Mouse (Mus musculus) adrenal gland, postnatal 25 days (tissue): Measurements from ENCODE around the gene Slit3. TPM values are rescaled to one million over a fixed set of nuclear protein-coding genes. Genes with fewer than 3 reads are reported as not detected.

Source experiments
- DNase-seq: peaks from one replicate; pipeline ENCODE4 v3.0.0; 2021; ENCODE audit warnings: mixed read lengths
- total RNA-seq: library from RNA; stranded (reverse); gene quantifications from 2 replicates; pipeline ENCODE4 v1.2.3, GENCODE M21; 2021

Slit3 gene
- total RNA-seq, 1 experiment from 2014 or later: 40.6 TPM

- no peak for DNase-seq
Observed at GRCm38 (mm10) chr11:35469940-35470339, 348.9 kb downstream of the Slit3 start.

GRCm38 (mm10) chr11:35470853-35471252 is 349.8 kb downstream of the Slit3 start:
- DNase-seq: no peak

DNA sequence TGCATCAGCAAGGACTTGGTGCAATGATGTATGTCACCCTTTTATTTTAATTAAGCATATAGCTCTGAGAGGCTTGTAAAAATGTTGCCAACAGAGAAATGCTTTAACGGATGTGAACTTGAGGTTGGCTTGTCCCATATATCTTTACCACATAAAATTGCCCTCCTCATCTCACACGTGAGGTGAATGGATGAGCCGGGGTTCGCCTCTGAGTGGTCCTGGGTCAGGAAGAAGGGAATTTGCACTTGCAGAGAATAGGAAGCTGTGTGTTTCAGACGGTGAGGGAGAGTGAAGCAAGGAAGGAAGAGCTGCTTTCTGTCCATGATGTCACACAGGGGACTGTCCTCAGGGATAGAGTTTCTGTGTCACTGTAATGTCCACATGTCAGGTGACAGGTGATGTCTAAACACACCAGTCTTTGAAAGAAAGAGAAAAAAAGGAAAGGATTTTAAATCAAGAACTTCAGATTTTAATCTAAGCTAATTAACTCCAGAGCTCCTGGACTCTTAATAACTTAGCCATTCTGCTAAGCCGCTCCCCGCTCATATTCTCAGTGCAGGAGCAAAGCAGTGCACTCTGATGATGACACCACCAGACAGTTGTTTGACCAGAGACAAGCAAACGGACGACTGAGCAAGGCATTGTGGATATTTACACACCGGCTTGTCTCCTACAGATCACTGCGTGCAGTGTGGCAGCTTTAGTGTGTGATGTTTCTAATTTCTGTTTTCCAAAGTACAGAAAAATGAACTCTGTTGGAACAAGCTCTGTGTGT is 352.0 kb downstream of the Slit3 start:
- no peak for DNase-seq

- no peak for DNase-seq
Observed at GRCm38 (mm10) chr11:35473617-35473996, 352.6 kb downstream of the Slit3 start.

DNA sequence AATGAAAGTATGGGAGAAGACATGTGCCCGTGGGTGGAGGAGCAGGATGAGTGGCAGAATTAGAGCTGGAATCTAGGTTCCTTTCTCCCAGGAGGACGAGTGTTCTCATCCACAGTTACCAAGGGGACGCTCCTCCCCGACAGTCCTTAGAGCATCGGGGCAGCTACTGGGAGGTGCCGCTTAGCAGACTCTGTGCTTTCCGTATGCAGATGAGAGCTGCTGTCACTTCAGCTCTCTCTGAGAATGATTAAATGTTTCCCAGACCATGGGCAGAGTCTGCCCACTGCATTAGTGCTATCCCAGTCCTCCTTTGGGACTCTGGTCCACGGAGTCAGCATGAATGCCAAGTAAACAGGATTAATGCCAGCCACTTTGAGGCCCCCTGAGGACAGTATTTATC is 359.1 kb downstream of the Slit3 start:
- no peak for DNase-seq

DNA sequence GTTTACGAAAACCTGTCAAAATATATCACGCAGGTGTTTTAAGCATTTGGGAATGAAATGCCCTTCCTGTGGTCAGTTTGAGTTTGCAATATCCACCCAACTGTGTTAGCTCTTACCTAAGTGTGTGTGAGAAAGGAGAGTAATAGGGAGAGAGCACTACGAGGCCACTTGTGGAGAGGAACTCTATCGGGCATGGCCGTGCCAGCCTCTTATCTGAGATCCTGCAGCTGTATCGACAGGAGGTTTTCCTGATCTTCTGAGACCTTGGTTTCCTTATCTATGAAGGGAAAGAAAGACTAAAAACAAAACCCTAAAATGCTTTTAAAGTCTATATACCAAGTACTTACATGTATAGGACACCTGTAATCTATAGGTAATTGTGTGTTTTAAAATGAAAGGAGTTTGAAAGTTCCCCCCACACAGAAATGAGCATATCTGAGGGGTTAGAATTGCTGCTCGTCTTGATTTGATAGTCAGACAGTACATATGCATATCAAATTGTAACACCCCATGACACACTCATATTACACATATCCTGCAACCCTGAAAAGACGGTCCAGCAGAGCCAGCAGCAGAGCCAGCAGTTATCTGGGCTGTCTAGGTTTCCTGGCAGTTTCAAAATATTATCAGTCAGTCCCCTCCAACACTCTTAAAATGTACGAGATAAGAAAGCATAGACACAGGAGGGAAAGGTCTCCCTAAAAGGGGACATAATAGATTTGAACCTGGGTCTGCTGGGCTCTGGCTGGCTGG is 360.8 kb downstream of the Slit3 start:
- no peak for DNase-seq

DNA sequence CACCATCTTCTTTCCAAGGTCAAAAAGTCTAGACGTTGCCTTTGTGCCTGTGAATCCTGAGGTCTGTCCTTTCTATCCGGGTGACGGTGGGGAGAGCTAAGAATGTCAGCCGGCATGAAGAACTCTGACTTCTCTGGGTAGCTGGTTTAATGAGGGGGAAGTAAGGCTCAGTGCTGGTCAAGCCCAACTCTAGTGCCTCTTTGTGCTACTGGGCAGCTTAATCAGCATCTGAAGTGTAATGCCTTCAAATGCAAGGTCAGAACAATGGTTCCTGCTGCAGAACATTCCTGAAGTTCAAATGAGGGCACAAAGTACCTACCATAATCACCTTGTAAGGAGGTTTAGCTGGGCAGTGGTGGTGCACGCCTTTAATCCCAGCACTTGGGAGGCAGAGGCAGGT is 366.9 kb downstream of the Slit3 start:
- DNase-seq: no peak

DNA sequence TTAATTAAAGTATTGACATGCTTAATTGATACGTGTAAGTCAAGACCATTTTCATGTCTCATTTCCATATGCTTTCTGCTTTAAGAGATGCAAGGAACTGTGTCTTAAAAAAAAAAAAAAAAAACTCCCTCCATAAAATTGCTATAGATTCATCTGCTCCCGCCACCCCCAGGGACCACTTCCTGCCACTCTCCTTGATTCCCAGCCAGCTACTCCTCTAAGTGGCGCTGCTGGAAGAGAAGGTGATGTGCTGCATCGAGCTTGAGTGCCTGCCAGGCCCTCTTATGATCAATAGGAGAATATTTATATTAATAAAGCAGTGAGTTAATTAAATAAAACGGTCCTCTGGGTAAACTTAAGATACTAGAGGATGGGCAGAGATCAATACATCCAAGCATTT is 370.7 kb downstream of the Slit3 start:
- no peak for DNase-seq

DNA sequence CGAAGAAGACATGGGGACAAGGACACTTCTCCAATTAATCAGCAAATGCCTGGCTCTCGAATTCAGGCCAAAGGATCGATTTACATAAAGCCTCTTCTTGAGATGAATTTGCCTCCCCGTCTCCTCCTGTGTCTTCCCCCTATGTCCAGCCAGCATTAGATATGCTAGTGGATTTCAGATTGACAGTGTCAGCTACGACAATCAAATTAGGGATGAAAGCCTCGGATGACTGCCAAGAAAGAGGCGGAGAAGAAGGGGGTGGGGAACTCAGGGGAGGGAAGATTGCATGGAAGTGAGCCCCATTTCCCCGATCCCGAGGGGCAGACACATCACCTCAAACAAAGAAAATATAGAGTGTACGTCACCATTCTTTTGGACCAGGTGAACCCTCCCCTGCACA is 375.9 kb downstream of the Slit3 start:
- DNase-seq: no peak

- no peak for DNase-seq
Observed at GRCm38 (mm10) chr11:35497961-35498360, 376.9 kb downstream of the Slit3 start.

- no peak for DNase-seq
Observed at GRCm38 (mm10) chr11:35502128-35502527, 381.1 kb downstream of the Slit3 start.

- DNase-seq: no peak
Observed at GRCm38 (mm10) chr11:35504051-35504450, 383.0 kb downstream of the Slit3 start.

DNA sequence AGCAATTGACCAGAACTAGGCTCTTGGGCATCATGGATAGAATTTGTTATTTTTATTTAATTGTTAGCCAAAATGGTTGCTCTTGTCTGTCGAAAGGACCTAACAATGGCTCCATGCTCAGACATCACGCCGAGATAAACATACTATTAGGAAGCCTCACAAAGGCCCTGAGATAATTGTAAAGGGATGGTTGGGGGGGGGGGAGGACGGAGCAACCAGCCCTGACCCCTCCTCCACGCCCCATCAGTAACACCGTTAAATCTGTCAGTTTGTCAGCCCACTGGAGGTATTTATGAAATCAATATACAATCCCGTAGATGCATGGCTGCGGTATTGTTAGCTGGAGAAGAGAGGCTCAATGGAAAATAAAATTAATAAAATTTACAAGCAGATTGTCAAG is 383.9 kb downstream of the Slit3 start:
- DNase-seq: no peak

DNA sequence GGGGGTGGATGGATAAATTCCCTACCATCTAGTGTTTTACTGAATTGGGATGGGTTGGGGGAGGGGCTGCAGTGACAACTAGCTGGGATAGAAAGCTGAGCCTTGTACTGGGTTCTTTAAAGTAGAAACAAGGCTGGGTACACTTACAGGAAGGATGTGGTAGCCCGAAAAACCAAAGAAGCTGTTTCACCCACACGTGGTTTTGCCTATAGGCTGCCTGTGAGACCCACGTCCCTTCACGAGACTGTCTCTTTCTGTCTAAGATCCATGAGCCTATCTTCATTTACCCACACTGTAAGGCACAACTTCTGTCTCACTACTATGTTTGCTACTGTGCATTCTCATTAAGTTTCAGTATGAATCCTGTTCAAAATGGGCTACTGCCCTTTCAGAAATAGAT is 384.3 kb downstream of the Slit3 start:
- no peak for DNase-seq

- DNase-seq: no peak
Observed at GRCm38 (mm10) chr11:35505817-35506216, 384.8 kb downstream of the Slit3 start.

DNA sequence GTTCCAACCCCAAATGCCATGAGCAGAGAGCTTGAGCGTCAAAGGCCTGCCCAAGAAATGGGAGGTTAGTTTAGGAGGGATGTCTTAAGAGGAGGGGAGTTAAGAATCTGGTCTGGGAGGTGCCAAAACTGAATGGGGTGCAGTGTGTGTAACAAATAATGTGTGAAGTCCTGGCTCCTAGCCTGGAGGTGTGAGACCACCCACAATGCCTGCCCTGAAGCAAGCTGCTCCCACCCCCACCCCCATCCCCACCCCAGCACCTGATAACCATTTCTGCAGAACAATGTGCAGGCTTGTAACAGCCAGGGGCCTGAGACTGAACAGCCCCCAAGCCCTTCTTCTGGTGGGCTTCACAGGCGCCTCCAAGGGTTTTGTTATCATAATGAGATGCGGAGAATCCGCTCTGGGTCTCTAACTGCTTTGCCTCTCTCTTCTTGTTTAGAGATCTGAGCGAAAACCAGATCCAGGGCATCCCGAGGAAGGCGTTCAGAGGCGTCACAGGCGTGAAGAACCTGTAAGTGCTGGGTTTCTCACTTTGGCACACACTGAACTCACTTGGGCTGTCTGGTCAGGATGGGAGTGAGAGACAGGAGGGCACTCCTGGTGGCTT is 386.9 kb downstream of the Slit3 start:
- no peak for DNase-seq

- DNase-seq: no peak
Observed at GRCm38 (mm10) chr11:35512686-35513085, 391.7 kb downstream of the Slit3 start.

GRCm38 (mm10) chr11:35513343-35513742 is 392.3 kb downstream of the Slit3 start:
- DNase-seq: no peak

DNA sequence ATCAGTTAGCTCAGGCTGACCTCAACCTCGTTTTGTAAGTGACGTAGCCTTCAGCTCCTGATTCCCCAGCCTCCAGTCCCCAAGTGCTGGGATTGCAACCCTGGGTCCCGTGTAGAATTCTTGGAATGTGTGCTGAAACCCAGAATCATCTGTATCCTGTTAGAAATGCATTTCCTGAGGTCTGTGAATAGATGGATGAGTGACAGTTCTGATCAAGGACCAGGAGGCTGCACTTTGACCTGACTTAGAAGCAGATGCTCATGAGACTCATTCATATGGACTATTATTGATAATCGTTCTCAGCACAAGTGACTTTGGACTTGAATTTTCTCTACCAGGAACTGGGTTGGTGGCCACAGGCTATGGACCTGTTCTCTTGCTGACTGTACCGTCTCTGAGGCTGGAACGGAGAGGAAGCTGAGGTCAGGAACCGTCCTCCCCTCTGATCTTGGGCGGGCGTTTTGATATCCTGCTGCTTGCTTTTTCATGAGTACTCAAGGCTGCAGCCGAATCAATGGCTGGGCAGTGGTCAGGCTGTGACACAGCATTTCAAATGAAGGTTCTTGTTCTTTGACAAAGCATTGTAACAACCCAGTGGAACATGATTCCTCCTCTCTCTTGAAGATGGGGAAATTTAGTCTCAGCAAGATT is 401.9 kb downstream of the Slit3 start:
- DNase-seq: no peak

- DNase-seq: no peak
Observed at GRCm38 (mm10) chr11:35523773-35524172, 402.7 kb downstream of the Slit3 start.

DNA sequence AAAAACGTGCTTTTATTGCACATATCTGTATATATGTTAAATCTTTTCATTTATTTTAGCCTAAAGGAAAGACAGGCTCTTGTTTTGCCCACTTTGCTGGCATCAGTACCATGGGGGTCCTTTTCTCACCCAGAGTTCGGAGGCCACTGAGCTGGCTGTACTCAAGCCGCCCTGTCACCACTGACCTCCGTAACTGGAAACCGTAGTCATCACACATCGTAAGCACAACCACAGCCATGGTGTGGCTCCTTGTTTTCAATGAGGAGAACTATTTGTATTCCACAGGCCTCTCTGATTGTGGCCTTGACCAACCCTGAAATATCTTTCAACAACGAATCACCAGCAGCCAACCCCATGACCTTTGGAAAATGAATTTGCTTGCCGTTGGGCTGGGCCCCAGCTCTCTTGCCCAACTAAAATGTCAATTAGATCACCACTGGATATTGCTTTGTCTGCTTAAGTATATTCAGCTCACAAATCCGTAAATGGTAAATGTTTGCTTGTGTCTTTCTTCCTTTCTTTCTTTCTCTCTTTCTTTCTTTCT is 405.3 kb downstream of the Slit3 start:
- DNase-seq: peak; percentile 53

- DNase-seq: no peak
Observed at GRCm38 (mm10) chr11:35527816-35528462, 406.9 kb downstream of the Slit3 start.
